Mouse (Mus musculus): ENCODE data around the gene Olfr987.
"Not testable (repeated sequence)": the region's sequence is repeated elsewhere in the genome, so short reads cannot be mapped to it uniquely, and the experiment has no call there.

Olfr987 gene

GRCm38 (mm10) chr2:85339215-85339614 is at the start of gene Olfr987:
TSS of gene Olfr987 (minus strand) at chr2:85339315.
- DNase-seq = not testable (repeated sequence)

GRCm38 (mm10) chr2:85363127-85363526 is 24.0 kb upstream of the Olfr987 start, which contains the start of gene Olfr988:
TSS of gene Olfr988 (minus strand) at chr2:85363227.
- DNase-seq = not testable (repeated sequence)

GRCm38 (mm10) chr2:85339972-85340371 is 857 bp upstream of the Olfr987 start:
- no peak for DNase-seq

- no peak for DNase-seq
Measured at GRCm38 (mm10) chr2:85319106-85319505, 20.0 kb downstream of the Olfr987 start.

GRCm38 (mm10) chr2:85285406-85285805 is 53.7 kb downstream of the Olfr987 start:
- DNase-seq = no peak

- no peak for DNase-seq
Measured at GRCm38 (mm10) chr2:85284626-85285025, 54.5 kb downstream of the Olfr987 start.

- no peak for DNase-seq
Measured at GRCm38 (mm10) chr2:85283631-85284466, 55.3 kb downstream of the Olfr987 start.

- DNase-seq = no peak
Measured at GRCm38 (mm10) chr2:85281023-85281422, 58.1 kb downstream of the Olfr987 start.

Data from thymus, postnatal 36 days (tissue).